Mouse (Mus musculus): ENCODE results near the gene Ddx43. TPM values are rescaled to one million over a fixed set of nuclear protein-coding genes. Genes with fewer than 3 reads are reported as not detected.

Gene Ddx43
- polyA plus RNA-seq, 1 experiment from 2014 or later = 0.41 TPM

GRCm38 (mm10) chr9:78377546-78377945 lies 18.0 kb upstream of the Ddx43 start:
- Histone ChIP-seq H3K9me3 (no peaks in the 10 kb centered on the region), H3K36me3 (replicated peaks) (no peaks in the 10 kb centered on the region), H3K27me3 (replicated peaks) (no peaks in the 10 kb centered on the region), H3K4me2 (peak overlapping the region; percentile 77), H3K27ac (peak overlapping the region; percentile 74), H3K4me3 (peak overlapping the region; percentile 41), H3K4me1 (peaks cover 10% of the 10 kb centered on the region), H3K9ac (peak overlapping the region; percentile 31)
- 27% methylated on average over 8 of the region's 8 CpGs for WGBS
- peak; percentile 9; the same call in 1 of the 2 replicates for ATAC-seq (replicated peaks)

DNA sequence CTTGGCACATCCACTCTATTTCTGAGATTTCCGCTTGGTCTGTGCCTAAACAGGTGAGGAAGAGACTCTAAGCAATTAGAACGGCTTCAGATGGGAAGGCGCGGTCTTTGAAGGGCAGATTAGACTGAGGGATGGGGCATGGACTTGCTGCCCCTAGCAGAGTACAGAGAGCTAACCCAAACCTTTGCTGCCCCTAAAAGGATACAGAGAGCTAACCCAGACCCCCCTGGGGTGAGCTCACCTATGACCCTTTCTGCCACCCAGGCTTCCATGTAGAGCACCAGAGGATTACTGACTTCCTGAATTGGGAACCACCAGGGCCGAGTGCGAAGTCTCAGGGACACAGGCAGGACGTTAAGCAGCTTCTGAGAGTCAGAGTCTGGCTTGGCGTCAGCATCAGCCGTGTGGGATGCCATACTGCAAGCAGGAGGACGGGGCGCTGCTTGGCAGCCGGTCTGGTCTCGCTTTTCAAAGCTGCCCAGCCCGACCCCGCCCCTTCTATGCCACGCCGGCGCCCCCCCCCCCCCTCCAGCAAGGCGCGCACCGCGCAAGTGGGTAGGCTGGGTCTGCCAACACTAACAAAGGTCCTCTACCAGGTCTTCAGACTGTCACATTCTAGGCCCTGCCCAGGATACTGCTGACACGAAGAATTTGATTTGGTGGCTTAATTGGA lies 17.3 kb upstream of the Ddx43 start, which contains the start of gene Ooep:
TSS of gene Ooep (minus strand) at position 613 of the 673 bp plus-strand sequence.
- H3K36me3 ChIP-seq (replicated peaks) = no peaks in the 10 kb centered on the region
- H3K4me3 ChIP-seq = peak within 1 kb of the TSS; percentile 41
- no peaks in the 10 kb centered on the region for H3K9me3 ChIP-seq
- H3K27ac ChIP-seq = peak within 1 kb of the TSS; percentile 74
- H3K4me1 ChIP-seq = peaks cover 10% of the 10 kb centered on the region
- peak; percentile 95 for ATAC-seq (replicated peaks)
- H3K9ac ChIP-seq = peak within 1 kb of the TSS; percentile 31
- peak within 1 kb of the TSS; percentile 77 for H3K4me2 ChIP-seq
- no peaks in the 10 kb centered on the region for H3K27me3 ChIP-seq (replicated peaks)
- 4% methylated on average over 22 of the region's 23 CpGs for WGBS

DNA sequence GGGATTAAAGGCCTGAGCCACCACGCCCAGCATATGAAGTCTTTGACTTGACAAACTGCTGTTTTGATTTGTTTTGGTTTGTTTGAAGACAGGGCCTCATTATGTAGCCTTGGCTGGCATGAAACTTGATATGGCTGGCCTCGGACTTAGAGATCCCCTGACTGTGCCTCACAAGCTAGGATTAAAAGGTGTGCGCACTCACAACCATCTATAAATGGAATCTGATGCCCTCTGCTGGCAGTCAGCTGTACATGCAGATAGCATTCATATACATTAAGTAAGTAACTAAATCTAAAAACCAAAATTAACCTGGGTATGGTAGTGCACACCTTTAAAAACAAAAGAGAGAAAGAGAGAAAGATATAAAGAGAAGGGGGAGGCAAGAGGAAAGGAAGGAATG lies 9.7 kb upstream of the Ddx43 start:
- Histone ChIP-seq H3K9ac (no peak overlapping the region), H3K9me3 (no peaks in the 10 kb centered on the region), H3K36me3 (replicated peaks) (no peaks in the 10 kb centered on the region), H3K27ac (no peak overlapping the region), H3K4me1 (no peaks in the 10 kb centered on the region), H3K4me2 (no peak overlapping the region), H3K4me3 (no peak overlapping the region), H3K27me3 (replicated peaks) (no peaks in the 10 kb centered on the region)
- ATAC-seq (replicated peaks) = no peak
- WGBS = 46% methylated on average over 3 of the region's 3 CpGs

DNA sequence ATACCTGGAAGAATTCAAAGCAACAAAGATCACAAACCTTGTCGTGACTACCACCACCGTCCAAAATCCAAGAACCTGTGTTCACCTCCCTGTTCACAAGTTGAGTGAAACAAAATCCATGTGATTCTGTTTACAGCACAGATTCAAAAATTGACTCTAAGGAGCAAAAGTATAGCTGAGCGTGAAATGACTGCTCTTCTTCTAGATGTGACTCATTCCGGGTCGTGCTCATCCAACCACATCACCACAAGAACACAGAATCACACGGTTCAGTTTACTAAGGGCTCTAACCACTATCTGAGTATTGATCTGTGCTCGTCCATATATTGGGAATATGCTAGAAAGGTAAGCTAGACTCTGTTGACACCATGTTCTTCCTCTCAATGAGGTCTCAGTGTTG lies 8.6 kb upstream of the Ddx43 start:
- ATAC-seq (replicated peaks) = no peak
- H3K4me2 ChIP-seq = no peak overlapping the region
- 86% methylated on average over 7 of the region's 7 CpGs for WGBS

GRCm38 (mm10) chr9:78389981-78390380 lies 5.6 kb upstream of the Ddx43 start:
- no peak for ATAC-seq (replicated peaks)
- H3K27me3 ChIP-seq (replicated peaks) = peaks cover 22% of the 10 kb centered on the region
- no peak overlapping the region for H3K4me2 ChIP-seq
- 68% methylated on average over 5 of the region's 5 CpGs for WGBS
- H3K9ac ChIP-seq = no peak overlapping the region
- H3K36me3 ChIP-seq (replicated peaks) = no peaks in the 10 kb centered on the region
- H3K4me3 ChIP-seq = no peak overlapping the region
- H3K27ac ChIP-seq = no peak overlapping the region
- H3K4me1 ChIP-seq = no peaks in the 10 kb centered on the region
- no peaks in the 10 kb centered on the region for H3K9me3 ChIP-seq

More for the DNA sequence above, 8.6 kb upstream of the Ddx43 start:
- Histone ChIP-seq H3K4me1 (no peaks in the 10 kb centered on the region), H3K27ac (no peak overlapping the region), H3K9me3 (no peaks in the 10 kb centered on the region), H3K4me3 (no peak overlapping the region), H3K9ac (no peak overlapping the region), H3K36me3 (replicated peaks) (no peaks in the 10 kb centered on the region), H3K27me3 (replicated peaks) (no peaks in the 10 kb centered on the region)

DNA sequence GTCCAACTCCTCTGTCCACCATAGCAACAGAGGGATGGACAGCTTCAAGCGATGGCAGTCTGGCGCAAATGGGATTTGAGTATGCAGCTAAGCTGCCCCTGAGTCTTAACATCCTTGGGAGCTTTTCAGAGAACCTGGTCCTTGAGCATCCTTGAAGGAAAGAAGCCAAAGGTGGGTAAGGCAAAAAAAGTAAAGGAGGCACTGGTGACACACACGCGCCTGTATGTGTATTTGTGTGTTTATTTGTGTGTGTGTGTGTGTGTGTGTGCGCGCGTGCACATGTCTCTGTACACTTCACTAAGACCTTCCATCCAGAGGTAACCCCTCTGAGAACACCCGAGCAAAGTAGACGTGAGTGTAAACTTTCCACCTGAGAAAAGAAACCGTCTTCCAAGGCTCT lies 1.8 kb upstream of the Ddx43 start:
- Histone ChIP-seq H3K9me3 (no peaks in the 10 kb centered on the region), H3K4me1 (peaks cover 8% of the 10 kb centered on the region), H3K36me3 (replicated peaks) (no peaks in the 10 kb centered on the region), H3K27ac (no peak overlapping the region), H3K27me3 (replicated peaks) (peaks cover 53% of the 10 kb centered on the region), H3K4me3 (no peak overlapping the region), H3K9ac (no peak overlapping the region), H3K4me2 (no peak overlapping the region)
- WGBS = 85% methylated on average over 10 of the region's 10 CpGs
- no peak for ATAC-seq (replicated peaks)

GRCm38 (mm10) chr9:78394602-78395001 lies 975 bp upstream of the Ddx43 start:
- H3K9ac ChIP-seq = no peak overlapping the region
- ATAC-seq (replicated peaks) = no peak
- H3K27me3 ChIP-seq (replicated peaks) = peaks cover 57% of the 10 kb centered on the region
- H3K4me3 ChIP-seq = no peak overlapping the region
- H3K27ac ChIP-seq = no peak overlapping the region
- no peak overlapping the region for H3K4me2 ChIP-seq
- H3K9me3 ChIP-seq = no peaks in the 10 kb centered on the region
- peaks cover 8% of the 10 kb centered on the region for H3K4me1 ChIP-seq
- WGBS = 67% methylated on average over 7 of the region's 7 CpGs
- no peaks in the 10 kb centered on the region for H3K36me3 ChIP-seq (replicated peaks)

DNA sequence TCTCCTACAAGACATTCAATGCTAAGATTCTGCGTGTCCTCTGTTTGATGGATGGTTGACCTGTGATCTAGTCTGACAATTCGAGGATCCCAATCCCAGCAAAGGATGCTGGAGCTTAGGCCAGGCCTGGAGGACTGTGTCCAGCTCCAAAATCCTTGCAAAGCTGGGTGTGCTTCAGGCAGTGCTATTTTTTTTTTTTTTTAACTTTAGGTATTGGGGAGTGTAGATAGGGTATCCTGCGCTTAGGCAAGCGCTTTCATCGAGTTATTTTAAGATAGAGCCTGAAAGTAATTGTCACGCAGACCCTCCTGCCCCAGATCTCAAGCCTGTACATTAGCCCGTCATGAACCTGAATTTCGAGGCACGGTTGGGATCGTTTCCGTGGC lies 340 bp upstream of the Ddx43 start:
- H3K4me1 ChIP-seq = peaks cover 8% of the 10 kb centered on the region
- no peak; the same call in 1 of the 2 replicates for ATAC-seq (replicated peaks)
- H3K36me3 ChIP-seq (replicated peaks) = no peaks in the 10 kb centered on the region
- H3K27me3 ChIP-seq (replicated peaks) = peaks cover 57% of the 10 kb centered on the region
- H3K9ac ChIP-seq = no peak overlapping the region
- peak overlapping the region; percentile 52 for H3K4me3 ChIP-seq
- peak overlapping the region; percentile 79 for H3K4me2 ChIP-seq
- 36% methylated on average over 11 of the region's 11 CpGs for WGBS
- no peaks in the 10 kb centered on the region for H3K9me3 ChIP-seq
- no peak overlapping the region for H3K27ac ChIP-seq

GRCm38 (mm10) chr9:78396517-78396916 lies 940 bp downstream of the Ddx43 start:
- peaks cover 8% of the 10 kb centered on the region for H3K4me1 ChIP-seq
- no peak overlapping the region for H3K9ac ChIP-seq
- WGBS = 67% methylated on average over 9 of the region's 9 CpGs
- H3K4me2 ChIP-seq = no peak overlapping the region; the same call in 1 of the 2 replicates
- no peaks in the 10 kb centered on the region for H3K36me3 ChIP-seq (replicated peaks)
- peak overlapping the region; percentile 52; the same call in 1 of the 2 replicates for H3K4me3 ChIP-seq
- H3K27ac ChIP-seq = no peak overlapping the region
- ATAC-seq (replicated peaks) = no peak
- H3K9me3 ChIP-seq = no peaks in the 10 kb centered on the region
- H3K27me3 ChIP-seq (replicated peaks) = peaks cover 57% of the 10 kb centered on the region

DNA sequence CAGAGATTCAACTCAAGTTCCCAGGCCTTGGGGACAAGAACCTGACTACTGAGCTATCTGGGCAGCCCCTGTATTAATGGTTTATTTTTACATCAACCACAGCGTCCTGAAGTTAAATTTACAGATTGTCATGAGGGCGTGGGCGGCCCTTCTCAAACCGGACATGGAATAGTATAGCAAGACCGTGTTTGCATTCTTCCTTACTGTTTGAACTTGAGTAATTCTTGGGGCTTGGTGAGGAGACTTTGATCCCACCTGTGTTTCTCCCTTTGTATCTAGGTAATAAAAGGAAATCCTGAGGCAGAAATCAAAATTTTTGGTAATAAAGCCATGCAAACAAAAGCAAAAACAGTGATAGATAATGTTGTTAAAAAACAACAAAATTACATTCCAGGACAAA lies 5.0 kb downstream of the Ddx43 start:
- Histone ChIP-seq H3K27me3 (replicated peaks) (peaks cover 29% of the 10 kb centered on the region), H3K9ac (no peak overlapping the region), H3K4me2 (no peak overlapping the region), H3K4me1 (peaks cover 6% of the 10 kb centered on the region), H3K9me3 (no peaks in the 10 kb centered on the region), H3K4me3 (no peak overlapping the region), H3K36me3 (replicated peaks) (no peaks in the 10 kb centered on the region), H3K27ac (no peak overlapping the region)
- WGBS = 87% methylated on average over 5 of the region's 5 CpGs
- no peak for ATAC-seq (replicated peaks)

GRCm38 (mm10) chr9:78401596-78401995 lies 6.0 kb downstream of the Ddx43 start:
- 93% methylated on average over 7 of the region's 7 CpGs for WGBS
- H3K4me2 ChIP-seq = no peak overlapping the region
- no peaks in the 10 kb centered on the region for H3K4me1 ChIP-seq
- H3K4me3 ChIP-seq = no peak overlapping the region
- H3K9me3 ChIP-seq = no peaks in the 10 kb centered on the region
- peaks cover 19% of the 10 kb centered on the region for H3K27me3 ChIP-seq (replicated peaks)
- no peak overlapping the region for H3K9ac ChIP-seq
- no peak for ATAC-seq (replicated peaks)
- H3K27ac ChIP-seq = no peak overlapping the region
- H3K36me3 ChIP-seq (replicated peaks) = no peaks in the 10 kb centered on the region

DNA sequence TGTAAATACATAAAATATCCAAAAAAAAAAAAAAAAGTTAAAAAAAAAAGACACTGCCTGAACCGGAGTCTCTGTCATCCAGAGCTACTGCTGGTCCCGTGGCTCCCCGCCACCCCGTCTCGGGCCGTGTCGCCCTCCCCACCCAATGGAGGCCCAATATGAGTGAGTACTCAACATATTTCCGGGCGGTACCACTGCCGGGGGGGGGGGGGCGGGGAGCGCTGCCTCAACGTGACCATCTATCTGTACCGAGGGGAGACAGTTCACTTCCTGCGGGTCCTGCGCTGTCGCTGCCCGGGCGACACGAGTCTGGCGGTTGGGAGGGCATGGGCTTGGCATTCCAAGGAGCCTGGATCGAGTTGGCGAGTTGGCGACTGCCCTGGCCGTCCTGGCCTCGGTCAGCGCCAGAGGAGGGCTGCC lies 31.8 kb downstream of the Ddx43 start:
- peak overlapping the region; percentile 60 for H3K4me2 ChIP-seq
- 29% methylated on average over 26 of the region's 27 CpGs for WGBS
- peak; percentile 42; the same call in 1 of the 2 replicates for ATAC-seq (replicated peaks)
- H3K27me3 ChIP-seq (replicated peaks) = no peaks in the 10 kb centered on the region
- H3K4me3 ChIP-seq = peak overlapping the region; percentile 35
- H3K9ac ChIP-seq = no peak overlapping the region
- H3K9me3 ChIP-seq = no peaks in the 10 kb centered on the region
- no peak overlapping the region for H3K27ac ChIP-seq
- no peaks in the 10 kb centered on the region for H3K36me3 ChIP-seq (replicated peaks)
- no peaks in the 10 kb centered on the region for H3K4me1 ChIP-seq

DNA sequence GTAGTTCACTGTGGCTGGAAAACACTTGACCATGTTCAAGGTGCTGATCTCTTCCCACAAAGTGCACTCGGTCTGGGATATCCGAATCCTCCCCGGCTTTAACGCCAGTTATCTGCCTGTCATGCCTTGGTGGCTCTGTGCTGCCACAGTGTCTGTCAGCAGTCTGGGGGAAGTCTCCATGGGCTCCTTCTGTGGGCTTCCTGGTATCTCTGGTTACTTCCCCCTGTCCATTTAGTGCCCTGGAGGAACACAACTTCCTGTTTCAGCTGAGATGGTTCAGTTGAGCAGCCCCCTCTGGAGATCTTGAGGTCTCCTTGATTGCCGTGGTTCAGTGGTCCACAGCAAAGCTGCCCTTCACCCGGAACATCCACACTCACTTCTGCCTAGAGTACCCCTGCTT lies 32.6 kb downstream of the Ddx43 start:
- no peaks in the 10 kb centered on the region for H3K4me1 ChIP-seq
- ATAC-seq (replicated peaks) = no peak
- WGBS = 85% methylated on average over 6 of the region's 6 CpGs
- H3K9ac ChIP-seq = no peak overlapping the region
- no peak overlapping the region for H3K4me2 ChIP-seq
- no peaks in the 10 kb centered on the region for H3K9me3 ChIP-seq
- no peak overlapping the region for H3K27ac ChIP-seq
- H3K36me3 ChIP-seq (replicated peaks) = no peaks in the 10 kb centered on the region
- H3K27me3 ChIP-seq (replicated peaks) = no peaks in the 10 kb centered on the region
- H3K4me3 ChIP-seq = no peak overlapping the region

Measured in midbrain, embryonic 15.5 days (tissue).